Mouse (Mus musculus): Measurements from ENCODE around the gene Ubc.

GRCm38 (mm10) chr5:125368568-125368967, 21.4 kb downstream of the Ubc start:
- TF ChIP-seq CTCF (IDR thresholded peaks at IDR 0.05; ENCODE audit: extremely low read depth, insufficient read length, insufficient replicate concordance, low read depth, low read length) (0 out of 2 replicates have a peak, but pooled peaks have one; percentile 38), POLR2A (IDR thresholded peaks at IDR 0.05; ENCODE audit: low read depth, low read length) (no peak)

Measured in small intestine, adult 2 months (tissue).